Mouse (Mus musculus): ENCODE measurements around the gene Rpa1. TPM values are rescaled to one million over a fixed set of nuclear protein-coding genes. Genes with fewer than 3 reads are reported as not detected.

Gene Rpa1
- polyA plus RNA-seq, 1 experiment from 2014 or later = 154 TPM

DNA sequence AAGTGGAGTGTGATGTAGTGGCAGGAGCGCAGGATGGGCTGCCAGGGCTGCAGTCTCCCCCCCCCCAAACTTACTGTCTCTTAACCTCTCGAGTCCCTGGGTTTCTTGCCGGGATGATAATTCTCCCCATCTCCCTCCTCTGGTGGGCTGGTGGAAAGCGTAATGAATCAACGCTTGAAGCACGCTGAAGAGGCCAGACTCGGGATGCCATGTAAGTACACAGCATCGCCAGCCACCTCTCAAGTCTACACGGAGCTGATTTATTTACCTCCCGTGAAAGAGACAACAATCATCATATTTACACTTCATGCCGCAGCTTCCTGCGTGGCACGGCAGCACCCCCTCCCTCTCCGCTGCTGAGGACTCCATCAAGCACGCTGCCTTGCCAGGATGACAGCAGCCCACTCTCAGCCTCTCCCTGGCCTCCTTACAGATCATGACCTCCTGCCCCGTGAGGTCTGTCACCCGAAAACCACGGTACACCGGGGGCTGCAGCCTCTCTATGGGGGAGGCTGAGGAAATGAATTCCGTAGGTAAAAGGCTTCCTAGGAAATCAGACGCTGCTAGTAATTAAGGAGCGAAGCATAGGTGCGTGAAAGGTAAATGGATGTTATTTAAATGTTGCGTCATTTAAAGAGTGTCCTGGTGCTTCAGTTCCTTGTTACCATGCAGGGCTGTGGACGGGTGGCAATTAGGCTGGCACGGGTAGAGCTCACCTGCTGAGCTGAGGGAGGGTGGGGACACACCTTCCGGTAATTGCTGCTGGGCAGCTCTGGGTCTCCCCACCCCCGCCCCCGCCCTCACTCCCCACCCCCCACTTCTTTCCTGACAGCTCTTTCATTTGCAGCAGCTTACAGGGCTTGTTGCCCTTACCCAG lies 66.5 kb downstream of the Rpa1 start:
- Histone ChIP-seq H3K9me3 (ENCODE audit: control insufficient read depth, low read length) (no peaks in the 10 kb centered on the region), H3K36me3 (ENCODE audit: control insufficient read depth, insufficient read depth, low read length) (no peaks in the 10 kb centered on the region), H3K27me3 (ENCODE audit: control insufficient read depth, insufficient read depth, low read length) (peaks cover 20% of the 10 kb centered on the region; the same call in 1 of the 2 replicates), H3K4me3 (ENCODE audit: low read depth, low read length) (no peak overlapping the region), H3K9ac (ENCODE audit: low read length) (no peak overlapping the region), H3K4me1 (ENCODE audit: control insufficient read depth, insufficient read depth, low read length) (peaks cover 30% of the 10 kb centered on the region), H3K27ac (replicated peaks; ENCODE audit: low read depth, low read length) (no peak overlapping the region), H3K4me2 (ENCODE audit: low read depth, severe bottlenecking) (peak overlapping the region; percentile 20)
- 5% methylated on average over 29 of the region's 29 CpGs for WGBS
- DNase-seq (ENCODE audit: low spot score) (no peak), ATAC-seq (ENCODE audit: insufficient number of reproducible peaks, low FRiP score, low TSS enrichment, low read depth) (no peak)

DNA sequence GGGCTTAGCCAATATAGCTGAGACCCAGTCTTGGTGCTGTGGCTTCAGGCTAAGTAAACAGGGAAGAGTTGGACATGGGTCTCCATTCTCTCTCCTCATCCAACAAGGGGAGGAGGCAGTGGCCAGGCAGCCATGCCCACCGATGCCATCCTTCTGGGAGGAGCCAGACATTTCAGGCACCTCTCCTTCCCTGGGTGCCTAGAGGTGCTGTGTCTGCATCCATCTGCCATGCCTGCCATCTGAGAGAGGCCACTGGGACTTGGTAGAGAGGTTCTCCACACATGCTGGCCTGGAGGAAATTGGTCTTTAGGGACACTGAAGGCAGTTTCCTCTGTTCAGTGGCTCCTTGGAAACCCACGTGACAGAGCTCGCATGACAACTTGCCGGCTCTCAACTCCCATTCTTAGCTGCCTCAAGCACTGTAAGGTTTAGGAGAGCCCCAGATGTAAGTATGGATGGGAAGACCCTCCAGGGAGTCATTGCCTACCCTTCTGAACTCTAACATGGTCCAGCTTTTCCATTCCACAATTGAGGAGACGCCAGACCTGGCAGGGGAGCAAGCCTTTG lies 67.6 kb downstream of the Rpa1 start:
- WGBS = 37% methylated on average over 5 of the region's 5 CpGs
- no peak overlapping the region for H3K4me2 ChIP-seq (ENCODE audit: low read depth, severe bottlenecking)
- no peak overlapping the region for H3K9ac ChIP-seq (ENCODE audit: low read length)
- no peak overlapping the region for H3K4me3 ChIP-seq (ENCODE audit: low read depth, low read length)
- DNase-seq (ENCODE audit: low spot score) = no peak
- no peaks in the 10 kb centered on the region for H3K9me3 ChIP-seq (ENCODE audit: control insufficient read depth, low read length)
- H3K36me3 ChIP-seq (ENCODE audit: control insufficient read depth, insufficient read depth, low read length) = no peaks in the 10 kb centered on the region
- no peak overlapping the region for H3K27ac ChIP-seq (replicated peaks; ENCODE audit: low read depth, low read length)
- H3K27me3 ChIP-seq (ENCODE audit: control insufficient read depth, insufficient read depth, low read length) = peaks cover 20% of the 10 kb centered on the region; the same call in 1 of the 2 replicates
- no peak for ATAC-seq (ENCODE audit: insufficient number of reproducible peaks, low FRiP score, low TSS enrichment, low read depth)
- peaks cover 32% of the 10 kb centered on the region for H3K4me1 ChIP-seq (ENCODE audit: control insufficient read depth, insufficient read depth, low read length)

DNA sequence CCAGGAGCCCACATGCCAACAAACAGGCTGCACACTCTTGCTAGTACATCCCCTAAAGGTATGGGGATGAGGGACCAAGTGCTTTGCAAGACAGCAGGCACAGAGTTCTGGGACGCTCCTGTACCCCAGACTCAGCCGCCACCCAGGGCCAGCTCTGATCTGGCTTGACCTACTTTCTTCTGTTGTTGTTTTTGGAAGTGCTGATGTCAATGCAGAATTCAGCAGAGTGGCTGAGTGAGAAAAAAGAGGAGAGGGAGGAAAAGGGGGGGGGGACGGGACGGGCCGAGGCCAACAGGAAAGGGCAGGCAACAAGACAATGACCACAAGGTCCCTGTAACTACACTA lies 68.1 kb downstream of the Rpa1 start:
- 56% methylated on average over 5 of the region's 5 CpGs for WGBS
- Histone ChIP-seq H3K9me3 (ENCODE audit: control insufficient read depth, low read length) (no peaks in the 10 kb centered on the region), H3K9ac (ENCODE audit: low read length) (0 out of 2 replicates have a peak overlapping the region, but pooled peaks have one; percentile 8), H3K4me1 (ENCODE audit: control insufficient read depth, insufficient read depth, low read length) (peaks cover 37% of the 10 kb centered on the region), H3K36me3 (ENCODE audit: control insufficient read depth, insufficient read depth, low read length) (no peaks in the 10 kb centered on the region), H3K4me3 (ENCODE audit: low read depth, low read length) (no peak overlapping the region), H3K27me3 (ENCODE audit: control insufficient read depth, insufficient read depth, low read length) (peaks cover 20% of the 10 kb centered on the region; the same call in 1 of the 2 replicates), H3K27ac (replicated peaks; ENCODE audit: low read depth, low read length) (no peak overlapping the region), H3K4me2 (ENCODE audit: low read depth, severe bottlenecking) (0 out of 2 replicates have a peak overlapping the region, but pooled peaks have one; percentile 38)
- no peak for ATAC-seq (ENCODE audit: insufficient number of reproducible peaks, low FRiP score, low TSS enrichment, low read depth)
- no peak for DNase-seq (ENCODE audit: low spot score)

DNA sequence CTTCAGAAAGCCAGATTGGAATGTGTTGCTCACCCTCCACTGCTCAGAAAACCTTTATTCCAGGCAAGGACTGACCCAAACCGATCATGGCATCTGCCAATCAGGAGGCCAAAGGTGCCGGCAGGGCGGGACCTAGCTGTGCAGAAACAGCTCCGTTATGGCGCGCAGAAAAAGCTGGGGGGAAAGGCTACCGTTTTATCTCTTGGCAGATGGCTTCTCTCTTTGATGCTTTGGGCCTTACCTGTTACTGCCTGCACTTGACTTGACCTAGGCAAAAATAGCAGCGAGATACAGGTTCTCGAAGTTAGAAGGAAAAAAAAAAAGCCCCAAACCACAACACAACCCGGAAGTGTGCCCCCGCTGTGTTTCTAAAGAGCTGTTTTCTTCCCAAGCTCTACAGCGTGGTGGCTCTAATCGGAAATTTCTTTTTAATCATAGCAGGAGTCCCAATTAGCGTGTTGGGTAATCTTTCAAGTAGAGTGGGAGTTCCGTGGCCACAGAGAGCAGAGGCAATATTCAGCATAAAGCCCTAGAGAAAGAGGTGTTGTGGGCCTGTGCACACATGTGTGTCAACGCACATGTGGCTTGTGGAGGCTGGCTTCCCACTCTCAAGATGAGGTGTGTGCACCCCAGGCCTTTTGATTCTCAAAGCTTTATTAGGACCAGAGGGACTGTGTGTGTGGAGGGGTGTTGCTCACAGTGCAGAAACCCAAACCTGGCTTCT lies 68.6 kb downstream of the Rpa1 start:
- peak overlapping the region; percentile 38 for H3K4me2 ChIP-seq (ENCODE audit: low read depth, severe bottlenecking)
- H3K4me3 ChIP-seq (ENCODE audit: low read depth, low read length) = no peak overlapping the region; the same call in 1 of the 2 replicates
- peak overlapping the region; percentile 8; the same call in 1 of the 2 replicates for H3K9ac ChIP-seq (ENCODE audit: low read length)
- DNase-seq (ENCODE audit: low spot score) (peak; percentile 65), ATAC-seq (ENCODE audit: insufficient number of reproducible peaks, low FRiP score, low TSS enrichment, low read depth) (no peak)
- no peaks in the 10 kb centered on the region for H3K9me3 ChIP-seq (ENCODE audit: control insufficient read depth, low read length)
- peaks cover 41% of the 10 kb centered on the region for H3K4me1 ChIP-seq (ENCODE audit: control insufficient read depth, insufficient read depth, low read length)
- no peak overlapping the region for H3K27ac ChIP-seq (replicated peaks; ENCODE audit: low read depth, low read length)
- no peaks in the 10 kb centered on the region for H3K36me3 ChIP-seq (ENCODE audit: control insufficient read depth, insufficient read depth, low read length)
- H3K27me3 ChIP-seq (ENCODE audit: control insufficient read depth, insufficient read depth, low read length) = peaks cover 20% of the 10 kb centered on the region; the same call in 1 of the 2 replicates
- WGBS = 5% methylated on average over 16 of the region's 16 CpGs

DNA sequence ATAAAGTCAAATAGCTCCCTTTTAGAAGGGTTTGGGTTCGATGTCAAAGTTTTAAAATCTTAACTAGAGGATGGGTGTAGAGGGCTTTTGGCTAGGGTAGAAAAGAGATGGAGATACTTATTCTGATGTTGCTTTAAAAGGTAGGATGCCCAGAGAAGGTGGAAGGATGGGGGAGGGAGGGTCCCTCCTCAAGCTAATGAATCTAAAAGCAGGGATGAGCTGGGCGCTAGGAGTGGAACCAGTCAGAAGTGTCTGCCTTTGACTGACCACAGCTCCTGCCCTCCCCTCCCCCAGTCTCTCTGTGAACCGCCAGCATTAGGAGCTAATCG lies 69.1 kb downstream of the Rpa1 start:
- no peak overlapping the region for H3K4me3 ChIP-seq (ENCODE audit: low read depth, low read length)
- peaks cover 41% of the 10 kb centered on the region for H3K4me1 ChIP-seq (ENCODE audit: control insufficient read depth, insufficient read depth, low read length)
- no peak overlapping the region for H3K27ac ChIP-seq (replicated peaks; ENCODE audit: low read depth, low read length)
- DNase-seq (ENCODE audit: low spot score) (no peak), ATAC-seq (ENCODE audit: insufficient number of reproducible peaks, low FRiP score, low TSS enrichment, low read depth) (no peak)
- peaks cover 20% of the 10 kb centered on the region; the same call in 1 of the 2 replicates for H3K27me3 ChIP-seq (ENCODE audit: control insufficient read depth, insufficient read depth, low read length)
- no peak overlapping the region for H3K9ac ChIP-seq (ENCODE audit: low read length)
- no peaks in the 10 kb centered on the region for H3K36me3 ChIP-seq (ENCODE audit: control insufficient read depth, insufficient read depth, low read length)
- peak overlapping the region; percentile 38 for H3K4me2 ChIP-seq (ENCODE audit: low read depth, severe bottlenecking)
- H3K9me3 ChIP-seq (ENCODE audit: control insufficient read depth, low read length) = no peaks in the 10 kb centered on the region
- 14% methylated on average over 4 of the region's 4 CpGs for WGBS

DNA sequence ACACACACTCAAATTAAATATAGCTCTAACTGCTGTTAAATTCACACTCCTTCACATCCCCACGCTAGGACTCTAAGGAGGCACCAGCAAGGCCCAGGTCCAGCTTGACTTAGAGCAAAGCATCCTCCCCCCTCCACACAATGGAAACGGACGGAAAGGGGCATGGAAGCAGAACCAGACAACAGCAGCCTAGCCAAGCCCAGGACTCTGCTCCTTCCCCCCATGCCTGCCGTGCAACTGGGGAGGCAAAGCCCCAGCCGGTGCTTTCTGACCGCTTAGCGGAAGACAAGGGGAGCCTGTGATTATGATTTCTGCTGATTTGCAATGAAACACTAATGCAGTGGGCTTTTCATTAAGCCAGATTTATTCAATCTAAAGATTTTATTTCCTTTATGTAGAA lies 70.0 kb downstream of the Rpa1 start:
- Histone ChIP-seq H3K4me3 (ENCODE audit: low read depth, low read length) (no peak overlapping the region), H3K4me2 (ENCODE audit: low read depth, severe bottlenecking) (no peak overlapping the region), H3K27me3 (ENCODE audit: control insufficient read depth, insufficient read depth, low read length) (peaks cover 16% of the 10 kb centered on the region; the same call in 1 of the 2 replicates), H3K27ac (replicated peaks; ENCODE audit: low read depth, low read length) (no peak overlapping the region), H3K4me1 (ENCODE audit: control insufficient read depth, insufficient read depth, low read length) (peaks cover 41% of the 10 kb centered on the region), H3K9me3 (ENCODE audit: control insufficient read depth, low read length) (no peaks in the 10 kb centered on the region), H3K36me3 (ENCODE audit: control insufficient read depth, insufficient read depth, low read length) (no peaks in the 10 kb centered on the region), H3K9ac (ENCODE audit: low read length) (no peak overlapping the region)
- 71% methylated on average over 7 of the region's 7 CpGs for WGBS
- no peak for DNase-seq (ENCODE audit: low spot score)
- ATAC-seq (ENCODE audit: insufficient number of reproducible peaks, low FRiP score, low TSS enrichment, low read depth) = no peak

DNA sequence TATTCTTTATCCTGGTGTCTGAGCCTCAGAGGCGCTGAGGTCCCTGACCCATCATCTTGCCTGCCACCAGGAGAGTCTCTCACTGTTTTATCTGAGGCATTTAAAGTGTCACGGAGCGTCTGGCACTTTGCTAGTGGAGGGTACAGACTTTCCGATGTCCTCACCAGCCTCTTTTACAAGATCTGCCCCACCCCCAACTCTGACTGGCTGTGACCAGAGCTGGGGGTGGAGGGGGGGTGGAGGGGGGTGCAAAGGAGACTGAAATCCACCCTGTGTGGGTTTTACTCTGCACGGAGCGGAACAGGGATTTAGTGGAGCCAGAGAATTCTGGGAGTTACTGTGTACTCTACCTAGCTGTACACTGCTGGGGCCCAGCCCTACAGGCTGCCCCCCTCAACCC lies 73.1 kb downstream of the Rpa1 start:
- no peaks in the 10 kb centered on the region for H3K36me3 ChIP-seq (ENCODE audit: control insufficient read depth, insufficient read depth, low read length)
- DNase-seq (ENCODE audit: low spot score) (no peak), ATAC-seq (ENCODE audit: insufficient number of reproducible peaks, low FRiP score, low TSS enrichment, low read depth) (0 out of 2 replicates have a peak, but pooled peaks have one; percentile 13)
- no peaks in the 10 kb centered on the region for H3K9me3 ChIP-seq (ENCODE audit: control insufficient read depth, low read length)
- H3K4me2 ChIP-seq (ENCODE audit: low read depth, severe bottlenecking) = no peak overlapping the region
- H3K9ac ChIP-seq (ENCODE audit: low read length) = no peak overlapping the region; the same call in 1 of the 2 replicates
- no peak overlapping the region for H3K27ac ChIP-seq (replicated peaks; ENCODE audit: low read depth, low read length)
- no peaks in the 10 kb centered on the region for H3K27me3 ChIP-seq (ENCODE audit: control insufficient read depth, insufficient read depth, low read length)
- no peak overlapping the region for H3K4me3 ChIP-seq (ENCODE audit: low read depth, low read length)
- WGBS = 24% methylated on average over 6 of the region's 6 CpGs
- H3K4me1 ChIP-seq (ENCODE audit: control insufficient read depth, insufficient read depth, low read length) = peaks cover 20% of the 10 kb centered on the region

DNA sequence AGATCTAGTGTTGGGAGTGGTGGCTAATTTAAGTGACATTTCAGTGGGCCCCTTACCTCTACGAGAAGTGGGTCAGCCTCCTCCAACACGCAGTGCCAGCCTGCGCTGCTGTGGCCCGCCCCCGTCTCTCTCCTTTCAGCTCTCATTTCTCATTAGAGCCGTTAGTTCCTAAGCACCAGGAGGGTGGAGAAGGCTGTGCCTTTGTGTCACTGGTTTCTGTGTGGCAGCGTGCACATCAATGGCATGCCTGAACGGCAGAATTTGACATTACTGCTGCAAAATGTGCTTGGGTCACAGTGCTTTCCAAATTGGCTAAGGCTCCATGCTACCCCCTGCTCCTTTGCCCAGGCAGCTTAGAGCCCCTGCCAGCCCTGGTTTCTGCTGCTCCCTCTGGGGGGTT lies 74.7 kb downstream of the Rpa1 start:
- Histone ChIP-seq H3K9me3 (ENCODE audit: control insufficient read depth, low read length) (no peaks in the 10 kb centered on the region), H3K4me3 (ENCODE audit: low read depth, low read length) (no peak overlapping the region), H3K4me2 (ENCODE audit: low read depth, severe bottlenecking) (no peak overlapping the region), H3K4me1 (ENCODE audit: control insufficient read depth, insufficient read depth, low read length) (peaks cover 10% of the 10 kb centered on the region), H3K36me3 (ENCODE audit: control insufficient read depth, insufficient read depth, low read length) (no peaks in the 10 kb centered on the region), H3K27ac (replicated peaks; ENCODE audit: low read depth, low read length) (no peak overlapping the region), H3K9ac (ENCODE audit: low read length) (0 out of 2 replicates have a peak overlapping the region, but pooled peaks have one; percentile 28), H3K27me3 (ENCODE audit: control insufficient read depth, insufficient read depth, low read length) (no peaks in the 10 kb centered on the region)
- no peak for ATAC-seq (ENCODE audit: insufficient number of reproducible peaks, low FRiP score, low TSS enrichment, low read depth)
- no peak for DNase-seq (ENCODE audit: low spot score)
- WGBS = 18% methylated on average over 8 of the region's 8 CpGs
